ENCODE assay signal across 23 mouse cellular contexts in genomic region chr17:74904956-74905355, GRCm38 (mm10).
DNase-seq lines count a peak whose midpoint lies in the region; ATAC-seq and TF ChIP-seq lines count a peak whose summit lies in the region.
"Had no signal": no experiment of that assay in that cellular context is flagged by ENCODE, and none has a peak within 500 bp of the region (broad histone marks: within the 10 kb centered on the region; RNA-seq: fewer than 3 reads in every experiment).

No protein-coding gene starts in this region.

- no peak for TF ChIP-seq EP300 in stomach, postnatal 0 days (optimal IDR thresholded peaks at IDR 0.05)

- no peak overlapping the region for H3K4me2 ChIP-seq in stomach, postnatal 0 days (replicated peaks; ENCODE audit: low read depth)
- H3K4me2 ChIP-seq: embryonic facial prominence, embryonic 12.5 days; embryonic facial prominence, embryonic 15.5 days; forebrain, embryonic 12.5 days; forebrain, embryonic 15.5 days; heart, embryonic 13.5 days; hindbrain, embryonic 12.5 days; hindbrain, embryonic 15.5 days had no signal

- H3K4me1 ChIP-seq in heart, embryonic 10.5 days, result peaks cover 14% of the 10 kb centered on the region
- H3K4me1 ChIP-seq in megakaryocyte, embryonic 14.5 days, result peaks cover 16% of the 10 kb centered on the region
- no peaks in the 10 kb centered on the region for H3K4me1 ChIP-seq in stomach, postnatal 0 days (replicated peaks; ENCODE audit: control insufficient read depth, insufficient read depth)
- H3K4me1 ChIP-seq in thymus, adult 2 months (replicated peaks; ENCODE audit: control insufficient read depth, insufficient read depth, low read length), result no peaks in the 10 kb centered on the region
- peaks cover 11% of the 10 kb centered on the region for H3K4me1 ChIP-seq in midbrain, embryonic 10.5 days
- H3K4me1 ChIP-seq: forebrain, embryonic 15.5 days; hindbrain, embryonic 15.5 days had no signal

- no peak for TF ChIP-seq CTCF in stomach, postnatal 0 days (IDR thresholded peaks at IDR 0.05; ENCODE audit: low read depth)
- TF ChIP-seq CTCF in thymus, adult 2 months (IDR thresholded peaks at IDR 0.05; ENCODE audit: borderline replicate concordance, control insufficient read depth, extremely low read depth, insufficient read depth, low read length, poor library complexity), result no peak

- no peak for TF ChIP-seq POLR2A in thymus, adult 2 months (IDR thresholded peaks at IDR 0.05; ENCODE audit: control insufficient read depth, extremely low read depth, insufficient read depth, low read length, poor library complexity)

- ATAC-seq in megakaryocyte, adult 5-6 weeks (ENCODE audit: poor library complexity, severe bottlenecking), result no peak
- ATAC-seq in megakaryocyte progenitor cell, adult 5-6 weeks (replicated peaks; ENCODE audit: poor library complexity), result peak; percentile 48; the same call in 1 of the 2 replicates
- 0 out of 2 replicates have a peak, but pooled peaks have one; percentile 12 for ATAC-seq in stomach, postnatal 0 days (ENCODE audit: low FRiP score, low TSS enrichment)
- ATAC-seq: CD4-positive, CD25-positive, alpha-beta regulatory T cell, adult 4 months; forebrain, embryonic 15.5 days had no signal

- intact Hi-C loops in heart, postnatal 14 days (cut with DNase I), result no loop called here

- no peak overlapping the region for H3K9ac ChIP-seq in stomach, postnatal 0 days (ENCODE audit: low read length)
- H3K9ac ChIP-seq: embryonic facial prominence, embryonic 12.5 days; embryonic facial prominence, embryonic 15.5 days; forebrain, embryonic 12.5 days; forebrain, embryonic 15.5 days; heart, embryonic 13.5 days; hindbrain, embryonic 12.5 days; hindbrain, embryonic 15.5 days had no signal

- WGBS in heart, embryonic 10.5 days, result 96% methylated on average over 3 of the region's 3 CpGs
- 92% methylated on average over 3 of the region's 3 CpGs for WGBS in stomach, postnatal 0 days
- WGBS in thymus, adult 2 months, result 100% methylated on average over 3 of the region's 3 CpGs
- WGBS in midbrain, embryonic 10.5 days, result 90% methylated on average over 3 of the region's 3 CpGs

- H3K4me3 ChIP-seq in heart, embryonic 10.5 days, result no peak overlapping the region
- peak overlapping the region; percentile 30 for H3K4me3 ChIP-seq in megakaryocyte, embryonic 14.5 days (replicated peaks)
- no peak overlapping the region for H3K4me3 ChIP-seq in stomach, postnatal 0 days (ENCODE audit: low read depth, low read length)
- H3K4me3 ChIP-seq in thymus, adult 2 months (ENCODE audit: control insufficient read depth, insufficient read depth, low read length), result no peak overlapping the region
- H3K4me3 ChIP-seq in midbrain, embryonic 10.5 days, result no peak overlapping the region
- H3K4me3 ChIP-seq: embryonic facial prominence, embryonic 12.5 days; embryonic facial prominence, embryonic 15.5 days; forebrain, embryonic 12.5 days; forebrain, embryonic 15.5 days; heart, embryonic 13.5 days; hindbrain, embryonic 12.5 days; hindbrain, embryonic 15.5 days had no signal

- no peaks in the 10 kb centered on the region for H3K27me3 ChIP-seq in heart, embryonic 10.5 days (ENCODE audit: insufficient read depth, poor library complexity, severe bottlenecking)
- H3K27me3 ChIP-seq in megakaryocyte, embryonic 14.5 days (replicated peaks), result peaks cover 4% of the 10 kb centered on the region
- no peaks in the 10 kb centered on the region for H3K27me3 ChIP-seq in stomach, postnatal 0 days (ENCODE audit: control insufficient read depth, insufficient read depth, low read length)
- no peaks in the 10 kb centered on the region for H3K27me3 ChIP-seq in thymus, adult 2 months (ENCODE audit: control insufficient read depth, insufficient read depth, low read length)
- no peaks in the 10 kb centered on the region for H3K27me3 ChIP-seq in midbrain, embryonic 10.5 days (ENCODE audit: low read depth, poor library complexity, severe bottlenecking)
- H3K27me3 ChIP-seq: embryonic facial prominence, embryonic 12.5 days; embryonic facial prominence, embryonic 15.5 days; forebrain, embryonic 12.5 days; forebrain, embryonic 15.5 days; heart, embryonic 13.5 days; hindbrain, embryonic 12.5 days; hindbrain, embryonic 15.5 days had no signal

- no peaks in the 10 kb centered on the region for H3K36me3 ChIP-seq in heart, embryonic 10.5 days
- no peaks in the 10 kb centered on the region for H3K36me3 ChIP-seq in megakaryocyte, embryonic 14.5 days (replicated peaks; ENCODE audit: low read length)
- H3K36me3 ChIP-seq in stomach, postnatal 0 days (ENCODE audit: control insufficient read depth, insufficient read depth, low read length), result no peaks in the 10 kb centered on the region
- H3K36me3 ChIP-seq in thymus, adult 2 months (ENCODE audit: control insufficient read depth, insufficient read depth, low read length), result no peaks in the 10 kb centered on the region
- no peaks in the 10 kb centered on the region for H3K36me3 ChIP-seq in midbrain, embryonic 10.5 days
- H3K36me3 ChIP-seq: embryonic facial prominence, embryonic 12.5 days; embryonic facial prominence, embryonic 15.5 days; forebrain, embryonic 12.5 days; forebrain, embryonic 15.5 days; heart, embryonic 13.5 days; hindbrain, embryonic 12.5 days; hindbrain, embryonic 15.5 days had no signal

- peaks cover 7% of the 10 kb centered on the region for H3K9me3 ChIP-seq in heart, embryonic 10.5 days
- H3K9me3 ChIP-seq in megakaryocyte, embryonic 14.5 days, result no peaks in the 10 kb centered on the region
- no peaks in the 10 kb centered on the region for H3K9me3 ChIP-seq in stomach, postnatal 0 days (ENCODE audit: control insufficient read depth, low read length)
- peaks cover 8% of the 10 kb centered on the region for H3K9me3 ChIP-seq in midbrain, embryonic 10.5 days (replicated peaks)
- H3K9me3 ChIP-seq: embryonic facial prominence, embryonic 15.5 days; forebrain, embryonic 15.5 days; hindbrain, embryonic 12.5 days; hindbrain, embryonic 15.5 days had no signal

- no peak overlapping the region for H3K27ac ChIP-seq in heart, embryonic 10.5 days
- no peak overlapping the region for H3K27ac ChIP-seq in stomach, postnatal 0 days (replicated peaks)
- no peak overlapping the region for H3K27ac ChIP-seq in thymus, adult 2 months (ENCODE audit: control insufficient read depth, insufficient read depth, low read length)
- H3K27ac ChIP-seq in midbrain, embryonic 10.5 days (replicated peaks), result no peak overlapping the region
- H3K27ac ChIP-seq: embryonic facial prominence, embryonic 12.5 days; embryonic facial prominence, embryonic 15.5 days; forebrain, embryonic 12.5 days; forebrain, embryonic 15.5 days; hindbrain, embryonic 12.5 days; hindbrain, embryonic 15.5 days had no signal

- peak; percentile 67 for DNase-seq in heart, embryonic 10.5 days (ENCODE audit: low spot score)
- no peak for DNase-seq in heart, postnatal 14 days
- no peak for DNase-seq in stomach, postnatal 0 days (ENCODE audit: low spot score)
- DNase-seq in thymus, adult 2 months, result no peak
- no peak for DNase-seq in midbrain, embryonic 10.5 days (ENCODE audit: low spot score)
- DNase-seq: adrenal gland, adult 2 months; adrenal gland, postnatal 14 days; cerebellum, adult 11-12 months; cerebellum, adult 9-10 months; cerebellum, postnatal 14 days; gastrocnemius, postnatal 10 days; gastrocnemius, postnatal 36 days had no signal
